10 mouse cellular contexts compared by ENCODE assay signal in the genomic region with DNA sequence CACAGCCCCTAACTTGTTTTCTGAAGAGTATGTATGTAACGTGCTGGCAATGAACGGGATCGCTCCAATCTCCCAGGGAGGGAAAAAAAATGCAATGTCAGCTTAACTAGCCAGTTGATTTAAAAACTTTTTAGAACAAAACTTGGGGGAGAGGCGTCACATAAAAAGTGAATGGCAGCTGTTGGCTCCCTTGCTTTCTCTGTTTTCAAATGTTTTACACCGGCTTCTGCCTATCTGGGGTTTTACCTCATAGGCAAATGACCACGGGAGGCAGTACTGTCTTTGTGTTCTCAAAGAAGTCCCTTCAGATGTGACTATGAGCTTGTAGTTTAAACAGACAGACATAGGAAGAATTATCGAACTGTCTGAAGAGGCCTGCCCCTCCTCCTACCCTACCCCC. TPM values are rescaled to one million over a fixed set of nuclear protein-coding genes. Genes with fewer than 3 reads are reported as not detected.
DNase-seq lines count a peak whose midpoint lies in the region; ATAC-seq and TF ChIP-seq lines count a peak whose summit lies in the region.
"Had no signal": no experiment of that assay in that cellular context is flagged by ENCODE, and none has a peak within 500 bp of the region (broad histone marks: within the 10 kb centered on the region; RNA-seq: fewer than 3 reads in every experiment).

No protein-coding gene starts in this region.

- TF ChIP-seq POLR2A in cortical plate, adult 2 months (IDR thresholded peaks at IDR 0.05; ENCODE audit: extremely low read depth, insufficient read depth, low read length), result no peak

- H3K4me3 ChIP-seq in heart, embryonic 12.5 days, result peak overlapping the region; percentile 31
- peak overlapping the region; percentile 46; the same call in 1 of the 2 replicates for H3K4me3 ChIP-seq in cortical plate, adult 2 months (ENCODE audit: insufficient read depth, low read length)
- peak overlapping the region; percentile 19 for H3K4me3 ChIP-seq in hindbrain, embryonic 11.5 days (ENCODE audit: low read depth, low read length)
- peak overlapping the region; percentile 45 for H3K4me3 ChIP-seq in midbrain, embryonic 10.5 days
- H3K4me3 ChIP-seq: myocyte had no signal

- no peaks in the 10 kb centered on the region for H3K27me3 ChIP-seq in heart, embryonic 12.5 days (replicated peaks)
- no peaks in the 10 kb centered on the region for H3K27me3 ChIP-seq in hindbrain, embryonic 11.5 days (ENCODE audit: control insufficient read depth, insufficient read depth, low read length)
- peaks cover 26% of the 10 kb centered on the region for H3K27me3 ChIP-seq in midbrain, embryonic 10.5 days (ENCODE audit: low read depth, poor library complexity, severe bottlenecking)

- peak overlapping the region; percentile 77 for H3K27ac ChIP-seq in heart, embryonic 12.5 days (ENCODE audit: poor library complexity, severe bottlenecking)
- H3K27ac ChIP-seq in cortical plate, adult 2 months (ENCODE audit: insufficient read depth, low read length), result no peak overlapping the region
- no peak overlapping the region for H3K27ac ChIP-seq in hindbrain, embryonic 11.5 days (ENCODE audit: low read depth, low read length)
- peak overlapping the region; percentile 49; the same call in 1 of the 2 replicates for H3K27ac ChIP-seq in midbrain, embryonic 10.5 days (replicated peaks)

- no peak for TF ChIP-seq CTCF in cortical plate, adult 2 months (IDR thresholded peaks at IDR 0.05; ENCODE audit: extremely low read depth, insufficient read depth, low read length)

- no peaks in the 10 kb centered on the region for H3K9me3 ChIP-seq in heart, embryonic 12.5 days (replicated peaks)
- no peaks in the 10 kb centered on the region for H3K9me3 ChIP-seq in hindbrain, embryonic 11.5 days (ENCODE audit: control insufficient read depth, low read length)
- H3K9me3 ChIP-seq in midbrain, embryonic 10.5 days (replicated peaks), result no peaks in the 10 kb centered on the region

- no peak for DNase-seq in heart, adult 11 months
- no peak for DNase-seq in hindbrain, embryonic 11.5 days (ENCODE audit: low spot score)
- DNase-seq in midbrain, embryonic 10.5 days (ENCODE audit: low spot score), result no peak
- no peak for DNase-seq in yolk sac, embryonic 10.5 days (ENCODE audit: low spot score)
- DNase-seq in thymus, adult 18-20 months, result no peak
- DNase-seq in urinary bladder, postnatal 14 days (ENCODE audit: low spot score), result no peak
- DNase-seq: thymus, postnatal 14 days had no signal

- peak overlapping the region; percentile 76 for H3K4me2 ChIP-seq in heart, embryonic 12.5 days
- peak overlapping the region; percentile 33 for H3K4me2 ChIP-seq in hindbrain, embryonic 11.5 days (replicated peaks; ENCODE audit: low read depth, low read length)

- peaks cover 52% of the 10 kb centered on the region for H3K4me1 ChIP-seq in heart, embryonic 12.5 days (replicated peaks)
- peaks cover 5% of the 10 kb centered on the region; the same call in 1 of the 2 replicates for H3K4me1 ChIP-seq in cortical plate, adult 2 months (ENCODE audit: control insufficient read depth, insufficient read depth, low read length)
- H3K4me1 ChIP-seq in hindbrain, embryonic 11.5 days (replicated peaks; ENCODE audit: control insufficient read depth, insufficient read depth, low read length), result peaks cover 7% of the 10 kb centered on the region
- peaks cover 39% of the 10 kb centered on the region for H3K4me1 ChIP-seq in midbrain, embryonic 10.5 days

- H3K36me3 ChIP-seq in heart, embryonic 12.5 days, result no peaks in the 10 kb centered on the region
- H3K36me3 ChIP-seq in hindbrain, embryonic 11.5 days (ENCODE audit: control insufficient read depth, insufficient read depth, low read length), result no peaks in the 10 kb centered on the region
- no peaks in the 10 kb centered on the region for H3K36me3 ChIP-seq in midbrain, embryonic 10.5 days

- no peak for ATAC-seq in heart, embryonic 12.5 days (ENCODE audit: insufficient number of reproducible peaks, low FRiP score)
- ATAC-seq in hindbrain, embryonic 11.5 days (ENCODE audit: low FRiP score), result no peak

- H3K9ac ChIP-seq in heart, embryonic 12.5 days, result peak overlapping the region; percentile 71
- no peak overlapping the region for H3K9ac ChIP-seq in hindbrain, embryonic 11.5 days (ENCODE audit: low read depth, low read length)

- 39% methylated on average over 7 of the region's 7 CpGs for WGBS in heart, embryonic 12.5 days
- 36% methylated on average over 7 of the region's 7 CpGs for WGBS in hindbrain, embryonic 11.5 days
- 45% methylated on average over 7 of the region's 7 CpGs for WGBS in midbrain, embryonic 10.5 days

RNA-seq across cellular contexts. Expression of a gene that starts 4.3 kb away (rescaled TPM):
- polyA plus RNA-seq in heart, embryonic 12.5 days (2016; fragmentation: Nextera tagmentation; extraction: Ambion mirVana), result 42.2 and 43.7 TPM in 2 replicates
- 51.8 and 53.1 TPM in 2 replicates for polyA plus RNA-seq in cortical plate, adult 2 months (2012; rRNA removed)
- 17.7 and 19.9 TPM in 2 replicates for polyA plus RNA-seq in hindbrain, embryonic 11.5 days (2014; fragmentation: Nextera tagmentation; extraction: Ambion mirVana)
- polyA plus RNA-seq in midbrain, embryonic 10.5 days (2016; fragmentation: Nextera tagmentation; extraction: Ambion mirVana), result 10.8 and 14.6 TPM in 2 replicates

Comparison
In these comparisons a context has a peak if more than half of its experiments do, and no peak if none do; other contexts are left out.
1. H3K27ac ChIP-seq: peak in heart, embryonic 12.5 days (single experiment) and midbrain, embryonic 10.5 days (single experiment); none in cortical plate, adult 2 months (single experiment) and hindbrain, embryonic 11.5 days (single experiment).
2. Peak in every context shown above with its lines, with median percentiles within 50 percentile points of each other: H3K4me3 ChIP-seq.